Mouse (Mus musculus) embryonic facial prominence, embryonic 11.5 days (tissue): ENCODE data around the gene Taldo1. TPM values are rescaled to one million over a fixed set of nuclear protein-coding genes. Genes with fewer than 3 reads are reported as not detected.

ENCODE experiments used
- ATAC-seq: fragments of 200-750 bp; cut with Nextera tagmentation; replicated peaks from 2 replicates; pipeline ENCODE4 v1.8.0; 2017; ENCODE audit warnings: low read depth; ENCODE audit not compliant: insufficient number of reproducible peaks, low FRiP score, low TSS enrichment
- DNase-seq: peaks from one replicate; pipeline ENCODE4 v3.0.0-alpha.2; 2015; ENCODE audit warnings: low spot score
- H3K27ac ChIP-seq: fragments of 300-500 bp; sonication (generic); replicated peaks from 2 replicates; pipeline ENCODE4 v1.5.1; 2014; ENCODE audit warnings: mild to moderate bottlenecking, low read depth, low read length, control low read depth
- H3K27me3 ChIP-seq: fragments of 300-500 bp; sonication (generic); 2 replicates; pipeline ENCODE4 v1.6.1; 2014; ENCODE audit warnings: mild to moderate bottlenecking, low read length, moderate library complexity, mixed read lengths; ENCODE audit not compliant: control insufficient read depth, insufficient read depth
- H3K36me3 ChIP-seq: fragments of 300-500 bp; sonication (generic); replicated peaks from 2 replicates; pipeline ENCODE4 v1.6.1; 2014; ENCODE audit warnings: low read depth, mild to moderate bottlenecking, low read length, moderate library complexity, mixed read lengths; ENCODE audit not compliant: control insufficient read depth, insufficient read depth
- H3K4me1 ChIP-seq: fragments of 300-500 bp; sonication (generic); 2 replicates; pipeline ENCODE4 v1.6.1; 2014; ENCODE audit warnings: low read length, mixed read lengths; ENCODE audit not compliant: control insufficient read depth, insufficient read depth
- H3K4me2 ChIP-seq: fragments of 300-500 bp; sonication (generic); 2 replicates; pipeline ENCODE4 v1.6.1; 2014; ENCODE audit warnings: low read depth, mild to moderate bottlenecking, control low read depth, low read length, moderate library complexity
- H3K4me3 ChIP-seq: fragments of 300-500 bp; sonication (generic); 2 replicates; pipeline ENCODE4 v1.5.1; 2014; ENCODE audit warnings: low read depth, low read length, control low read depth
- H3K9ac ChIP-seq: fragments of 300-500 bp; sonication (generic); replicated peaks from 2 replicates; pipeline ENCODE4 v1.6.1; 2014; ENCODE audit warnings: mild to moderate bottlenecking, control low read depth, low read length
- H3K9me3 ChIP-seq: fragments of 300-500 bp; sonication (generic); replicated peaks from 2 replicates; pipeline ENCODE4 v1.6.1; 2016; ENCODE audit warnings: mild to moderate bottlenecking, low read length, inconsistent platforms, mixed read lengths; ENCODE audit not compliant: control insufficient read depth
- WGBS: fragments of 180-500 bp; shearing (Covaris S2); extraction: QIAGEN DNeasy Blood & Tissue Kit; methylation state at CpG from one replicate; pipeline ENCODE4 v1.1.7; 2014; 5-methylcytosine and 5-hydroxymethylcytosine counted together
- polyA plus RNA-seq: library from polyadenylated mRNA; unstranded; fragments of >200 nt; fragmentation: Nextera tagmentation; extraction: Ambion mirVana; gene quantifications from 2 replicates; pipeline ENCODE4 v1.2.1, GENCODE M21; 2014

Gene Taldo1
- polyA plus RNA-seq, 1 experiment from 2014 or later: 364 TPM

DNA sequence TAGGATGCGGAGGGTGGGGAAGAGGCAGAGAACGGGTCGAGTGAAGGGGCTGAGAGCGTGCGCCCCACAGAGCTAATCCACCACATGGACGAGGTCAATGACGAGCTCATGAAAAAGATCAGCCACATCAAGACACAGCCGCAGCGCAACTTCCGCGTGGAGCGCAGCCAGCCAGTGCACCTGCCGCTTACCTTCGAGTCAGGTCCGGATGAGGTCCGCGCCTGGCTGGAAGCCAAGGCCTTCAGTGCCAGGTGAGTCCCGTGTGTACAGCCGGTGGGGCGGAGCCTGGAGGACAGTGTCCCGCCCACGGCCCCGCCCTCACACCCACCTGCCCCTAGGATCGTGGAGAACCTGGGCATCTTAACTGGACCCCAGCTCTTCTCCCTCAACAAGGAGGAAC lies 30.5 kb upstream of the Taldo1 start:
- 16% methylated on average over 24 of the region's 24 CpGs for WGBS
- DNase-seq (no peak), ATAC-seq (no peak)
- no peaks in the 10 kb centered on the region for H3K4me1 ChIP-seq
- H3K9ac ChIP-seq: no peak overlapping the region
- no peak overlapping the region for H3K27ac ChIP-seq
- no peak overlapping the region for H3K4me3 ChIP-seq
- peaks cover 7% of the 10 kb centered on the region for H3K27me3 ChIP-seq
- no peaks in the 10 kb centered on the region for H3K9me3 ChIP-seq
- no peak overlapping the region for H3K4me2 ChIP-seq
- no peaks in the 10 kb centered on the region for H3K36me3 ChIP-seq

DNA sequence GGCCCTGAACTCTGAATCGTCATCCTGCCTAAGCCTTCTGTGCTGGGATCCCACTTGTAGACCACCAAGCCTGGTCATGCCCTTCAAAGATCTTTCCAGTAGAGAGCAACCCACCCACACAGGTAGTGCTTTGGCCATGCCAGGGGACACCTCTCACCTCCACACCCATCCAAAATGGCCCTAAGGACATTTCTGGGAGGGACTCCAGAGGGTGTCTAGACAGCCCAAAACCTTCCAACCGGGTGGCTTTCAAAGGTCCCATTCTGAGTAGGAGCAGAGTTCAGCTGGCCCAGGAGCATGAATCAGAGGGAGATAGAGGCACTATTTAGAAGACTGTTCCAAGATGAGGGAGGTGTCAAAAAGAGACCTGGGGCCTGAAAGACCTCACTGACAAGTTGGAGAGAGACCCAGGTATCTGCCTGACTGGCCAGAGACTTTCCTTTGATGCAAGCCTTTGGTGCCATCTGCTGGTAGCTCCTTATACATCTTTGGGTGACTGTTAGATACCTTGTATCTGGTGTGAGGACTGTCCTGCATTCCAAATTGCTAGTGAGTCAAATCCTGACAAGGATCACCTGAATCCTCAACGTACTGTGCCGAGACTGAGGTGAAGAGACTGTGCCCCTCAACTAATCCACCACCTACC lies 28.8 kb upstream of the Taldo1 start:
- H3K4me1 ChIP-seq: no peaks in the 10 kb centered on the region
- H3K36me3 ChIP-seq: no peaks in the 10 kb centered on the region
- H3K4me3 ChIP-seq: no peak overlapping the region
- H3K4me2 ChIP-seq: no peak overlapping the region
- H3K9ac ChIP-seq: no peak overlapping the region
- no peak; the same call in 1 of the 2 replicates for ATAC-seq
- H3K9me3 ChIP-seq: no peaks in the 10 kb centered on the region
- 61% methylated on average over 4 of the region's 4 CpGs for WGBS
- no peak overlapping the region for H3K27ac ChIP-seq
- H3K27me3 ChIP-seq: peaks cover 7% of the 10 kb centered on the region
- peak; percentile 85 for DNase-seq

DNA sequence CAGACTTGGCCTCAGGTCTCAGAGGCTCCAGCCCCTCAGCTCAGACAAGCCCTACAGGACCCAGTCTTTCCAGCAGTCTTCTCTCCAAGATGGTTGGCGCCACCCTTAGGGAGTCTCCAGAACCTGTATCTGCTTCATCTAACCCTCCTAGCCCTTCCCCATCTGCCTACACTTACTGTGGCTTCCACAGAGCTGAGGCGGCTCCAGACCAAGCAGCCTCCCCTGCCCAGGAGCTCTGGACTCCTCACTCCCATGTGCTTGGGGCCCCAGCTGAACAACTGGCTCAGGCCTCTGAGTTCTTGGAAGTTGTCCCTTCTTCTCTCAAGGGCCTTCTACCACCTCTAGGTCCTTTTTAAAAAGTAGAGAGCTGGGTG lies 28.3 kb upstream of the Taldo1 start:
- H3K27ac ChIP-seq: no peak overlapping the region
- no peaks in the 10 kb centered on the region for H3K36me3 ChIP-seq
- peaks cover 7% of the 10 kb centered on the region for H3K27me3 ChIP-seq
- no peak for DNase-seq
- H3K9me3 ChIP-seq: no peaks in the 10 kb centered on the region
- no peak overlapping the region for H3K4me2 ChIP-seq
- 51% methylated on average over 2 of the region's 2 CpGs for WGBS
- H3K4me1 ChIP-seq: no peaks in the 10 kb centered on the region
- H3K9ac ChIP-seq: no peak overlapping the region
- no peak for ATAC-seq
- H3K4me3 ChIP-seq: no peak overlapping the region

DNA sequence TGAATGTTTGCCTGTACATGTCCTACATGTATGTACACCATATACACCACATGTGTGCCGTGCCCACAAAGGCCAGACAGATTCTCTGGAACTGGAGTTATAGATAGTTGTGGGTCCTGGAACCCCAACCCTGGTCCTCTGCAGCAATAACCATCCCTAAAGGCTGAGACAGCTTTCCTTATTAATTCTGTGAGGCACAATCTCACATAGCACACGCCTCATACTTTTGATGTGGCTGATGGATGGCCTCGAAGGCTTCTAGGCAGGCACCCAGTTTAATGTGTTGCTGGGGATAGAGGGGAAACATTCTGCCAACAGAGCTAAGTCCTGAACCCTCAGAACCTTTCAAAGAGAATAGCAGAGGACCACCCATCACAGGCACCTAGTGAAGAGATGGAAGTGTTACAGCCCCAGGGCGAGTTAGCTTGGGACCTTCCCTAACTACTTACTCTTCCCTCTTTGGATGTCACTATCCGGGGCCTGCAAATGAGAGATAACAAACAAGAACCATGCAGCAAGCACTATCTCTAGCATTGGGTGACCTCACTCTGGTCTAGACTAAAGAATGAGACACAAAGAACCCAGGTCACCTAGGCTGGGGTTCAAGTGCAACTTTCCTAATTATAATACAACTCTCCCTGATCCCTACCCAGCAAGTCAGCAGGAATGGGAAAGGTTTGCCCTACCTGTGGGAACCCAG lies 27.5 kb upstream of the Taldo1 start:
- H3K27ac ChIP-seq: no peak overlapping the region
- H3K9me3 ChIP-seq: no peaks in the 10 kb centered on the region
- peaks cover 7% of the 10 kb centered on the region for H3K27me3 ChIP-seq
- ATAC-seq (no peak), DNase-seq (no peak)
- WGBS: 73% methylated on average over 5 of the region's 5 CpGs
- no peaks in the 10 kb centered on the region for H3K4me1 ChIP-seq
- H3K36me3 ChIP-seq: no peaks in the 10 kb centered on the region
- no peak overlapping the region for H3K4me2 ChIP-seq
- no peak overlapping the region for H3K4me3 ChIP-seq
- no peak overlapping the region for H3K9ac ChIP-seq

DNA sequence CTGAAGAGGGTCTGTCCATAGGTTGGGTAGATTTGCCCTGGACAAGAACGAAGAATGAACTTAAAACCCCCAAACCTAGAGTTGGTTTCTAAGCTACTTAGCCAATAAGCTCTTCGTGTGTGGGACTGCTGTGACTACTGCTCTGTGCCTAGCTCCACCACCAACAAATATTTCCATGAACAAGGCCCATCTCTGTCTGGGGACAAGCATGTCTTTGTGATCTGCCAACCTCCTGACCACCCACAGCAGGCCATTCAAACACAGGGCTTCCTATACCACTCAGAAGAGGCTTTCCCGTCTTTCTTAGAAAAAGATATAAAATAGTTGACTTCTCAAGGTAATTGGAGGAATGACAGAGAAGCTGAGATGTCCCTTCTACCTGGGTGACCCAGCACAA lies 27.0 kb upstream of the Taldo1 start:
- 51% methylated on average over 3 of the region's 3 CpGs for WGBS
- Histone ChIP-seq H3K9me3 (no peaks in the 10 kb centered on the region), H3K9ac (no peak overlapping the region)

DNA sequence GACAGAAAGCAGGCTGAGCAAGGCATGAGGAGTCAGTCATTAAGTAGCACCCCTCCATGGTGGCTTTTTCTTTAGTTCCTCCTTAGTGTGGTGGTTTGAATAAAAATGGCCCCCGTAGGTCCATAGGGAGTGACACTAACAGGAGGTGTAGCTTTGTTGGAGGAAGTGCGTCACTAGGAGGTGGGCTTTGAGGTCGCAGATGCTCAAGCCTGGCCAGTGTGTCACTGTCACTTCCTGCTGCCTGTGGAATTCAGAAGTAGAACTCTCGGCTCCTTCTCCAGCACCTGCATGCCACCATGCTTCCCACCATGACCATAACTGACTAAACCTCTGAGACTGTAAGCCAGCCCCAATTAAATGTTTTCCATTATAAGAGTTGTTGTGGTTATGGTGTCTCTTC lies 24.6 kb upstream of the Taldo1 start:
- H3K27ac ChIP-seq: no peak overlapping the region
- no peak overlapping the region for H3K9ac ChIP-seq
- H3K4me2 ChIP-seq: no peak overlapping the region
- no peaks in the 10 kb centered on the region for H3K36me3 ChIP-seq
- no peaks in the 10 kb centered on the region for H3K27me3 ChIP-seq
- ATAC-seq (no peak), DNase-seq (no peak)
- no peak overlapping the region for H3K4me3 ChIP-seq
- H3K9me3 ChIP-seq: no peaks in the 10 kb centered on the region
- no peaks in the 10 kb centered on the region for H3K4me1 ChIP-seq
- WGBS: 83% methylated on average over 4 of the region's 4 CpGs

More for the DNA sequence above, 27.0 kb upstream of the Taldo1 start:
- Histone ChIP-seq H3K27ac (no peak overlapping the region), H3K36me3 (no peaks in the 10 kb centered on the region), H3K27me3 (peaks cover 7% of the 10 kb centered on the region), H3K4me3 (no peak overlapping the region), H3K4me2 (no peak overlapping the region), H3K4me1 (no peaks in the 10 kb centered on the region)
- ATAC-seq (no peak), DNase-seq (no peak)

DNA sequence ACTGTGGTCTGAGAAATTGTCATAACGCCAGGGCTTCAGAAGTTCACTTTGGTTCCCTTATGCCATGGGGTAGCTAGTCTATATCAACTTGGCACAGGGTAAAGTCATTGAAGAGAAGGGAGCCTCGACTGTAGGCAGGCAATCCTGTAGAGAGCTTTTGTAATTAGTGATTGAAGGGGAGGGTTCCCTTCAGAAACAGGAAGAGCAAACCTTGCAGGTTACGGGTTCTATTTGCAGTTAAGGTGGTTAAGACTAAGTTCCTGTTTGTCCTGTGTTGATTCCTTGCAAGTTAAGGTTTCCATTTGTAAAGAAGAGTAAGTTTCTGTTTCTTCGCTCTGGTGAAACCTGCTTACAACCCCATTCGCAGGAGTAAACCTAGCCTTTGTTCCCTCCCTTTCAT lies 22.1 kb upstream of the Taldo1 start:
- no peak overlapping the region for H3K4me3 ChIP-seq
- no peaks in the 10 kb centered on the region for H3K4me1 ChIP-seq
- H3K9ac ChIP-seq: no peak overlapping the region
- H3K4me2 ChIP-seq: no peak overlapping the region
- DNase-seq (no peak), ATAC-seq (no peak)
- no peaks in the 10 kb centered on the region for H3K36me3 ChIP-seq
- H3K27me3 ChIP-seq: no peaks in the 10 kb centered on the region
- no peaks in the 10 kb centered on the region for H3K9me3 ChIP-seq
- 68% methylated on average over 5 of the region's 5 CpGs for WGBS
- no peak overlapping the region for H3K27ac ChIP-seq

DNA sequence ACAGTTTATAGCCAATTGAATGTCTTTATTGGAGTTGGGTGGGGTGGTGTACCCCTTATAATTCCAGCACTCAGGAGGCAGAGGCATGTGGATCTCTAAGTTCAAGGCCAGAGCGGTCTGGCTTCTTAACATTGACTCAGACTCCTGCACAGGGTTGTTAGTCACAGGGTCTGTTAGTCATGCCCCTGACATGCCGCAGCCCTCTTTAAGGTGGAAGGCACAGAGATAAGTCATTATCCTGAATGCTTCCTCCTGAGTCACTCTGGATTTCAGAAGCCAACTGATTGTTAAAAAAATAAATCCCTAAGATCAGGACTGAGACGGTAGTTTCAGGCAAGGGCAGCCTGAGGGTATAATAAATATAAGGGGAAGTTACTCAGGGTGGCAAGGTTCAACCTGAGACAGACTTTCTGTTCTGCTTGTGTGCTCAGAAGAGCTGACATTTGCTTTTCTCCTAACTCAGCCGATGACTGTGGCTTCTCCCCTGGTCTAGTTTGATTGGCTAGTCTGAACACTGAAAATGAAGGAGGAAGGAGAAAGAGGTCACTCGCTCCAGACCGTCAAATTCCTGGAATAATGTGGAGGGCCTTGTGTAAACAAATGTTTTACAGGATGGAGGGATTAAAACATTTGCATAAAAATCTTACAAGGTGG lies 19.9 kb upstream of the Taldo1 start:
- H3K9ac ChIP-seq: no peak overlapping the region
- no peak overlapping the region for H3K4me3 ChIP-seq
- H3K4me2 ChIP-seq: no peak overlapping the region
- no peaks in the 10 kb centered on the region for H3K9me3 ChIP-seq
- H3K4me1 ChIP-seq: no peaks in the 10 kb centered on the region
- ATAC-seq: no peak
- 57% methylated on average over 6 of the region's 6 CpGs for WGBS
- no peak overlapping the region for H3K27ac ChIP-seq
- no peaks in the 10 kb centered on the region for H3K27me3 ChIP-seq
- DNase-seq: no peak
- H3K36me3 ChIP-seq: no peaks in the 10 kb centered on the region
